Mouse (Mus musculus) 3134 (cell line): ENCODE data around the gene Gabarapl2.

Source experiments
- DNase-seq: peaks from one replicate; pipeline ENCODE4 v3.0.0-alpha.2; 2011; ENCODE audit warnings: low spot score; ENCODE audit not compliant: insufficient read length; ENCODE audit errors: extremely low read depth

Gabarapl2 gene

GRCm38 (mm10) chr8:111940171-111941100 is at the start of gene Gabarapl2:
Gene Gabarapl2 (plus strand): TSS chr8:111940703.
- peak; percentile 89 for DNase-seq

GRCm38 (mm10) chr8:111890911-111891303 is 49.6 kb upstream of the Gabarapl2 start:
- DNase-seq = no peak

GRCm38 (mm10) chr8:111891983-111892382 is 48.5 kb upstream of the Gabarapl2 start:
- DNase-seq = no peak

- no peak for DNase-seq
Measured at GRCm38 (mm10) chr8:111892615-111893014, 47.9 kb upstream of the Gabarapl2 start.

- no peak for DNase-seq
Measured at GRCm38 (mm10) chr8:111894955-111895354, 45.5 kb upstream of the Gabarapl2 start.

GRCm38 (mm10) chr8:111898586-111898985 is 41.9 kb upstream of the Gabarapl2 start:
- DNase-seq = no peak

GRCm38 (mm10) chr8:111902080-111902479 is 38.4 kb upstream of the Gabarapl2 start:
- peak; percentile 19 for DNase-seq

GRCm38 (mm10) chr8:111905500-111906121 is 34.9 kb upstream of the Gabarapl2 start:
- DNase-seq = no peak

- DNase-seq = no peak
Measured at GRCm38 (mm10) chr8:111909621-111910450, 30.7 kb upstream of the Gabarapl2 start, which contains the start of gene Chst5. Gene Chst5 (minus strand): TSS chr8:111910447.

- no peak for DNase-seq
Measured at GRCm38 (mm10) chr8:111911572-111911971, 28.9 kb upstream of the Gabarapl2 start.

GRCm38 (mm10) chr8:111912860-111913432 is 27.6 kb upstream of the Gabarapl2 start:
- no peak for DNase-seq

- no peak for DNase-seq
Measured at GRCm38 (mm10) chr8:111919663-111920062, 20.8 kb upstream of the Gabarapl2 start.

GRCm38 (mm10) chr8:111920971-111921370 is 19.5 kb upstream of the Gabarapl2 start:
- DNase-seq = no peak

- DNase-seq = peak; percentile 68
Measured at GRCm38 (mm10) chr8:111923383-111923804, 17.1 kb upstream of the Gabarapl2 start.

GRCm38 (mm10) chr8:111924976-111925375 is 15.5 kb upstream of the Gabarapl2 start:
- DNase-seq = no peak

GRCm38 (mm10) chr8:111929648-111930344 is 10.7 kb upstream of the Gabarapl2 start:
- DNase-seq = no peak

GRCm38 (mm10) chr8:111931721-111932120 is 8.8 kb upstream of the Gabarapl2 start:
- DNase-seq = no peak

GRCm38 (mm10) chr8:111932580-111933336 is 7.7 kb upstream of the Gabarapl2 start:
- peak; percentile 67 for DNase-seq
